ENCODE assay signal across 8 mouse cellular contexts in genomic region chr19:42519760-42520159, GRCm38 (mm10). TPM values are rescaled to one million over a fixed set of nuclear protein-coding genes. Genes with fewer than 3 reads are reported as not detected.
DNase-seq lines count a peak whose midpoint lies in the region; ATAC-seq and TF ChIP-seq lines count a peak whose summit lies in the region.

No protein-coding gene starts in this region.

- no peaks in the 10 kb centered on the region for H3K9me3 ChIP-seq in ES-E14 (ENCODE audit: control insufficient read depth, insufficient read depth, low read depth, low read length)
- no peaks in the 10 kb centered on the region for H3K9me3 ChIP-seq in forebrain, embryonic 10.5 days
- H3K9me3 ChIP-seq in limb, embryonic 15.5 days: no peaks in the 10 kb centered on the region

- no peaks in the 10 kb centered on the region for H3K27me3 ChIP-seq in forebrain, embryonic 10.5 days (ENCODE audit: poor library complexity, severe bottlenecking)
- no peaks in the 10 kb centered on the region for H3K27me3 ChIP-seq in limb, embryonic 15.5 days

- 63% methylated on average over 9 of the region's 9 CpGs for WGBS in forebrain, embryonic 10.5 days
- WGBS in limb, embryonic 15.5 days: 46% methylated on average over 9 of the region's 9 CpGs

- H3K4me3 ChIP-seq in ES-E14 (ENCODE audit: insufficient read depth in 1 of 2, low read depth in 1 of 2, low read length in 2 of 2, poor library complexity in 1 of 2, severe bottlenecking in 1 of 2): peak overlapping the region; percentile 86 to 88; a peak in 2 of 4 replicates
- peak overlapping the region; percentile 91 for H3K4me3 ChIP-seq in forebrain, embryonic 10.5 days
- H3K4me3 ChIP-seq in limb, embryonic 15.5 days: peak overlapping the region; percentile 84

- no peak overlapping the region for H3K9ac ChIP-seq in ES-E14 (ENCODE audit: insufficient read depth, low read depth, low read length, poor library complexity, severe bottlenecking)
- no peak overlapping the region for H3K9ac ChIP-seq in limb, embryonic 15.5 days

- no peaks in the 10 kb centered on the region for H3K36me3 ChIP-seq in ES-E14 (ENCODE audit: control insufficient read depth, insufficient read depth, low read length, poor library complexity, severe bottlenecking)
- no peaks in the 10 kb centered on the region for H3K36me3 ChIP-seq in forebrain, embryonic 10.5 days (replicated peaks)
- H3K36me3 ChIP-seq in limb, embryonic 15.5 days: no peaks in the 10 kb centered on the region

- H3K27ac ChIP-seq in ES-E14 (ENCODE audit: insufficient read depth, low read depth, low read length, poor library complexity, severe bottlenecking): no peak overlapping the region
- no peak overlapping the region for H3K27ac ChIP-seq in forebrain, embryonic 10.5 days
- no peak overlapping the region for H3K27ac ChIP-seq in limb, embryonic 15.5 days

- peaks cover 0 to 3% of the 10 kb centered on the region in 2 experiments; a peak in 2 of 4 replicates for H3K4me1 ChIP-seq in ES-E14 (ENCODE audit: control insufficient read depth in 2 of 2, insufficient read depth in 2 of 2, low read length in 2 of 2, poor library complexity in 1 of 2)
- H3K4me1 ChIP-seq in forebrain, embryonic 10.5 days: peaks cover 20% of the 10 kb centered on the region
- peaks cover 8% of the 10 kb centered on the region for H3K4me1 ChIP-seq in limb, embryonic 15.5 days

- H3K4me2 ChIP-seq in limb, embryonic 15.5 days: peak overlapping the region; percentile 79

- DNase-seq in kidney, adult 9 months: peak; percentile 31
- DNase-seq in kidney, postnatal 25 days: no peak
- no peak for DNase-seq in ES-E14 (ENCODE audit: low read depth, low spot score)
- DNase-seq in forebrain, embryonic 10.5 days (ENCODE audit: extremely low spot score, low spot score): no peak
- no peak for DNase-seq in adrenal gland, postnatal 4 days (ENCODE audit: low spot score in 2 of 2)
- DNase-seq in cerebellum, postnatal 36 days: no peak

- in situ Hi-C loops in ES-E14 (cut with MboI; ENCODE audit: low sequenced_read_pairs in 2 of 2, unreplicated experiment in 2 of 2): no loop called here

- ATAC-seq in limb, embryonic 15.5 days (ENCODE audit: insufficient number of reproducible peaks, low FRiP score, low TSS enrichment, low read depth): no peak
- no peak for ATAC-seq in megakaryocyte-erythroid progenitor cell, adult 5-6 weeks (replicated peaks; ENCODE audit: low FRiP score, low TSS enrichment, poor library complexity, severe bottlenecking)

TF ChIP-seq in ES-E14, 5 proteins besides CTCF, POLR2A, EP300 and RAD21:
- TF ChIP-seq ZNF384 (IDR thresholded peaks at IDR 0.05; ENCODE audit: low read depth, low read length): no peak
- TF ChIP-seq HCFC1 (IDR thresholded peaks at IDR 0.05; ENCODE audit: borderline replicate concordance, insufficient read depth, low read length): no peak
- no peak for TF ChIP-seq CHD2 (IDR thresholded peaks at IDR 0.05; ENCODE audit: low read depth, low read length)
- no peak for TF ChIP-seq MAFK (IDR thresholded peaks at IDR 0.05; ENCODE audit: insufficient read depth, low read depth, low read length)
- TF ChIP-seq ZC3H11A (IDR thresholded peaks at IDR 0.05; ENCODE audit: borderline replicate concordance, low read depth, low read length): no peak

RNA-seq across cellular contexts. Expression of gene R3hcc1l, which starts 1.2 kb away (rescaled TPM):
- 6.5 and 8.0 TPM in 2 replicates for total RNA-seq in ES-E14 (2012; rRNA removed)
- polyA plus RNA-seq in forebrain, embryonic 10.5 days (2016; fragmentation: Nextera tagmentation; extraction: Ambion mirVana): 20.0 and 22.2 TPM in 2 replicates
- 18.1 and 18.9 TPM in 2 replicates for polyA plus RNA-seq in limb, embryonic 15.5 days (2015; fragmentation: Nextera tagmentation; extraction: Ambion mirVana)
- 10 to 100 TPM; 26.6 to 26.9 TPM for total RNA-seq in adrenal gland, postnatal 4 days (2021)
- total RNA-seq in megakaryocyte-erythroid progenitor cell, adult 5-6 weeks (2014; fragmentation: Nextera tagmentation): 27.0 and 32.3 TPM in 2 replicates
- total RNA-seq in megakaryocyte-erythroid progenitor cell, adult 5-6 weeks (2017): 25.3 and 31.3 TPM in 2 replicates
